Mouse (Mus musculus) v-Abl transformed pro-B cells (cell line): Measurements from ENCODE around the gene Phtf2.
"Not testable (repeated sequence)": the region's sequence is repeated elsewhere in the genome, so short reads cannot be mapped to it uniquely, and the experiment has no call there.

Experiments
- in situ Hi-C, 2 experiments: fragments of 400-800 bp; cut with MboI; formaldehyde crosslinking; loops; one replicate each; pipeline ENCODE4 v1.15.1; 2025; ENCODE audit not compliant: unreplicated experiment in 2 of 2

The Phtf2 gene

GRCm38 (mm10) chr5:20715980-20716379 lies 165.9 kb downstream of the Phtf2 start:
- in situ Hi-C loops, result not testable (repeated sequence)

GRCm38 (mm10) chr5:20714619-20715018 lies 167.3 kb downstream of the Phtf2 start:
- in situ Hi-C loops, result not testable (repeated sequence)

DNA sequence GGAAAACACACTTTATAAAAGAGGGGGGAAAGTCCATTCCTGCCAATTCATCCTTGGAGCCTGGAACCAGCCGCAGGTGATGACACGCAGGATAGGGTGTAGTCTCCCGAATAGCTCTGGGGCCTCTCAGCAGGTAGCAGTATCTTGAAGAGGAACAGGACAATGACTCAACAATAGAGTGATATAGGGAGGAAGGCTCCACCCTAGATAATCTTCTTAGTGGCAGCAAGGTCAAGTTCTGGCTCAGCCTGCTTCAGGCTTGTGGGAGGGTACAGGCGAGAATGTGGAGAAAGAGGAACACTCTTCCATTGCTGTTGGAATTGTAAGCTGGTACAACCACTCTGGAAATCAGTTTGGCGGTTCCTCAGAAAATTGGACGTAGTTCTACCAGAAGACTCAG lies 171.1 kb downstream of the Phtf2 start:
- in situ Hi-C loops, result not testable (repeated sequence)
